Mouse (Mus musculus) cortical plate, adult 2 months (tissue): Measurements from ENCODE around the gene Ep300.

Experiments used
- CTCF ChIP-seq: fragments of 200-500 bp; IDR thresholded peaks from 2 replicates; pipeline ENCODE4 v1.5.1; 2011; ENCODE audit warnings: mild to moderate bottlenecking, control low read depth, low read length; ENCODE audit not compliant: insufficient read depth; ENCODE audit errors: extremely low read depth
- POLR2A ChIP-seq: fragments of 200-500 bp; IDR thresholded peaks from 2 replicates; pipeline ENCODE4 v1.6.1; 2011; ENCODE audit warnings: mild to moderate bottlenecking, low read length, control low read depth; ENCODE audit not compliant: insufficient read depth; ENCODE audit errors: extremely low read depth

- TF ChIP-seq CTCF (no peak), POLR2A (no peak)
These were observed 7.4 kb upstream of the Ep300 start for GRCm38 (mm10) chr15:81577743-81578165.
